Mouse (Mus musculus) neural tube, embryonic 14.5 days (tissue): ENCODE data around the gene Fxyd1. TPM values are rescaled to one million over a fixed set of nuclear protein-coding genes. Genes with fewer than 3 reads are reported as not detected.

Source experiments
- ATAC-seq: fragments of 200-750 bp; cut with Nextera tagmentation; 2 replicates; pipeline ENCODE4 v1.8.0; 2017; ENCODE audit warnings: low read depth, mild to moderate bottlenecking, moderate TSS enrichment, moderate library complexity
- H3K27ac ChIP-seq: fragments of 300-500 bp; sonication (generic); 2 replicates; pipeline ENCODE4 v1.5.1; 2014; ENCODE audit warnings: low read depth, mild to moderate bottlenecking, control low read depth, low read length, moderate library complexity, mixed read lengths
- H3K27me3 ChIP-seq: fragments of 300-500 bp; sonication (generic); 2 replicates; pipeline ENCODE4 v1.6.1; 2014; ENCODE audit warnings: low read length; ENCODE audit not compliant: control insufficient read depth, insufficient read depth
- H3K36me3 ChIP-seq: fragments of 300-500 bp; sonication (generic); 2 replicates; pipeline ENCODE4 v1.6.1; 2014; ENCODE audit warnings: low read length, mixed read lengths; ENCODE audit not compliant: control insufficient read depth, insufficient read depth
- H3K4me1 ChIP-seq: fragments of 300-500 bp; sonication (generic); 2 replicates; pipeline ENCODE4 v1.6.1; 2014; ENCODE audit warnings: low read length; ENCODE audit not compliant: control insufficient read depth, insufficient read depth
- H3K4me2 ChIP-seq: fragments of 300-500 bp; sonication (generic); 2 replicates; pipeline ENCODE4 v1.6.1; 2014; ENCODE audit warnings: mild to moderate bottlenecking, low read depth, low read length, control low read depth
- H3K4me3 ChIP-seq: fragments of 300-500 bp; sonication (generic); 2 replicates; pipeline ENCODE4 v1.5.1; 2014; ENCODE audit warnings: low read depth, low read length, control low read depth, mixed read lengths
- H3K9ac ChIP-seq: fragments of 300-500 bp; sonication (generic); replicated peaks from 2 replicates; pipeline ENCODE4 v1.6.1; 2014; ENCODE audit warnings: low read depth, mild to moderate bottlenecking, control low read depth, low read length, mixed read lengths
- H3K9me3 ChIP-seq: fragments of 300-500 bp; sonication (generic); 2 replicates; pipeline ENCODE4 v1.6.1; 2016; ENCODE audit warnings: low read length; ENCODE audit not compliant: control insufficient read depth
- WGBS: fragments of 180-500 bp; shearing (Covaris S2); extraction: QIAGEN DNeasy Blood & Tissue Kit; methylation state at CpG from one replicate; pipeline ENCODE4 v1.1.7; 2014; 5-methylcytosine and 5-hydroxymethylcytosine counted together
- polyA plus RNA-seq: library from polyadenylated mRNA; unstranded; fragments of >200 nt; fragmentation: Nextera tagmentation; extraction: Ambion mirVana; gene quantifications from 2 replicates; pipeline ENCODE4 v1.2.1, GENCODE M21; 2014

The Fxyd1 gene
- polyA plus RNA-seq, 1 experiment from 2014 or later: 9.6 TPM

DNA sequence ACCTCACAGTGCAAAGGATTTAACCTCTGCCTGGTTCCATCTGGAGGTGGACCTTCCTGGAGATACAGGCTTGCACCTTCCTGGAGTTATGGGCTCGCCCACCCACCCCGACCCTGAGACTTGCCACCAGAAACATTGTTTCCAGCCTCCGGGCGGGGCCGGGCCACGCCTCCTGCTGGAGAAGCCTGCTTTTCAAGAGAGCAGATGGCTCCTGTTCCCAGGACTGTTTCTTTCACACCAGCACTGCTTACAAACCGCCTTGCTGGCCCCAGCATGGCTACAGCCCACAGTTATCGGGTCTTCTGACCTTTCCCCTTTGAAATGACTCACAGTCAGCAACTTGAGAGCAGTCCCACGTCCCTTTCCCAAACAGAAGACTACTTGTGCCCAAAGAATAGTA lies 15.3 kb upstream of the Fxyd1 start:
- Histone ChIP-seq H3K27me3 (no peaks in the 10 kb centered on the region), H3K4me3 (no peak overlapping the region), H3K36me3 (no peaks in the 10 kb centered on the region), H3K27ac (no peak overlapping the region), H3K4me1 (no peaks in the 10 kb centered on the region), H3K9ac (no peak overlapping the region), H3K9me3 (no peaks in the 10 kb centered on the region), H3K4me2 (no peak overlapping the region)
- WGBS: 39% methylated on average over 9 of the region's 9 CpGs
- no peak for ATAC-seq

DNA sequence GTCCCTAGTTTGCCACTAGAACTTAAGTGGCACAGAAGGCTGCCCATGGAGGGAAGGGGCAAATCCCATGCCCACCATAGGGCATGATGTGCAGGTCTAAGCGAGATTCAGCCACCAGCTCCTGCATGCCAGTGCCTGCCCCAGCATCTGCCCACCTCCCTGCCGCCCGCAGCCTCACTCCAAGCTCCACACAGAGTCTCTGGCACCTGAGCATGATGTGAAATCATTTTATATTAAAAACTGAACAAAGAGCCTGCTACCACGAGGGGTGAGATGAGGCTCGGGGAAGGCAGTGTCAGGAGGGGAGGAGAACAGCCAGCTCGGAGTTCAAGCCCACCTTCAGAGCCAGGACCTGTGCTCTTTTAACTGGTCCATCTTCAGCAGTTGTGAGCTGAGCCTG lies 13.3 kb upstream of the Fxyd1 start:
- H3K4me2 ChIP-seq: no peak overlapping the region
- no peak for ATAC-seq
- 90% methylated on average over 6 of the region's 6 CpGs for WGBS

DNA sequence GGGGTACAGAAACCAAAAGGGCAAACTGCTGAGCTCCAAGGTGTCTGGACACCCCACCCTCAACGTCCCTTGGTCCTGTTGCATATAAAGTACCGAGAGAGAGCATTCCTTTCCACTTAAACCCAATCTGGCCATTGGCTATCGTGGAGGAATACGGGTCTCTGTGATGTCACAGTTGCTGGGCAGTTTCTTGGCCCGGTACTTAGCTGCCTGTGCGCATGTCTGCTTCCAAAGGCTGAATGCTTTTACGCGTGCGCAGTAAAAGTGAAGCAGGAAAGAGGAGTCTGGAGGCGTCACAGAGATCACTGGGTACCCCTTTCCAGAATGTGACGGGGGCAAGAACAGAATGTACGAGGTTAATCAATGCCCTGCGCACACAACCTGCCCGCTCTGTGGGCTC lies 12.5 kb upstream of the Fxyd1 start:
- ATAC-seq: no peak
- H3K4me2 ChIP-seq: no peak overlapping the region
- 82% methylated on average over 14 of the region's 14 CpGs for WGBS

More for the DNA sequence above, 13.3 kb upstream of the Fxyd1 start:
- Histone ChIP-seq H3K27me3 (no peaks in the 10 kb centered on the region), H3K36me3 (no peaks in the 10 kb centered on the region), H3K9ac (no peak overlapping the region), H3K9me3 (no peaks in the 10 kb centered on the region), H3K27ac (no peak overlapping the region), H3K4me3 (no peak overlapping the region), H3K4me1 (no peaks in the 10 kb centered on the region)

DNA sequence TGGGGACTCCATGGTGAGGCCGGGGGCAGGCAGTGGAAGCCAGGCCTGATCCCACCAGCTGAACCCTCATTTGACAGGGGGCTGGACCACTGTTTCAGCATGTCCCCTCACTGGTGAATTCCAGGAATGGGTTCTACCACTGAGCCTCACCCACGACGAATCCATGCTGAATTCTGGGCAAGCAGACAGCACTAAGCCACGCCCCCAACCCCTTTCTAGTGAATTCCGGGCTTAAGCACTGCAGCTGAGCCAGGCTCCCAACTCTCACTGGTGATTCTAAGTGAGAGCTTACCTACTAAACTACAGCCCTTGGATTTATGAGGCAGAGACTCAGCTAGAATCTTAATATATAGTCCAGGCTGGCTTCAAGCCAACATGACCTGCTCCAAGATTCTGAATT lies 10.8 kb upstream of the Fxyd1 start:
- H3K9me3 ChIP-seq: no peaks in the 10 kb centered on the region
- WGBS: 45% methylated on average over 5 of the region's 5 CpGs
- H3K4me3 ChIP-seq: no peak overlapping the region
- H3K9ac ChIP-seq: no peak overlapping the region
- no peaks in the 10 kb centered on the region for H3K36me3 ChIP-seq
- H3K27ac ChIP-seq: no peak overlapping the region
- no peak for ATAC-seq
- no peak overlapping the region for H3K4me2 ChIP-seq
- H3K27me3 ChIP-seq: no peaks in the 10 kb centered on the region
- H3K4me1 ChIP-seq: no peaks in the 10 kb centered on the region

More for the DNA sequence above, 12.5 kb upstream of the Fxyd1 start:
- Histone ChIP-seq H3K27ac (no peak overlapping the region), H3K36me3 (no peaks in the 10 kb centered on the region), H3K4me1 (no peaks in the 10 kb centered on the region), H3K4me3 (no peak overlapping the region), H3K27me3 (no peaks in the 10 kb centered on the region), H3K9me3 (no peaks in the 10 kb centered on the region), H3K9ac (no peak overlapping the region)

DNA sequence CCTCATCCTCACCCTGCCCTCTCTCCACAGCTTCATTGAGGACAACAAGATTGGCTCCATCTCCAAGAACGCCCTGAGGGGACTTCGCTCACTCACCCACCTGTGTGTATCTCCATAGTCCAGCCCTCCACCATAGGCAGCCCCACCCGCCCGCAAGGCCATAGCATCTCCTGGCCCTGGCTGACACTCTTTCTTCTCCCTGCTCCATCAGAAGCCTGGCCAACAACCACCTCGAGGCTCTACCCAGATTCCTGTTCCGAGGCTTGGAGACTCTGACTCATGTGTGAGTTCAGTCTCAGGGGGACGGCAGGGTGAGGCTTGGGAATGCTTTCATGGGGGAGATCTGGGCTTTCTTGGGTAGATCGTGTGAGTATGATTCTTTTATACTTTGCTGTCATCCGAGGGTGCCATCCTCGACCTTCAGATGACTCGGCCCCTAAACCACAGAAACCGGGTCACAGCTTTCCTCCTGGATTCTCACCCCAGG lies 6.1 kb upstream of the Fxyd1 start:
- ATAC-seq: no peak
- no peaks in the 10 kb centered on the region for H3K4me1 ChIP-seq
- H3K9ac ChIP-seq: no peak overlapping the region
- no peaks in the 10 kb centered on the region for H3K36me3 ChIP-seq
- no peaks in the 10 kb centered on the region for H3K9me3 ChIP-seq
- H3K27ac ChIP-seq: no peak overlapping the region
- H3K4me2 ChIP-seq: no peak overlapping the region
- WGBS: 87% methylated on average over 12 of the region's 12 CpGs
- no peaks in the 10 kb centered on the region for H3K27me3 ChIP-seq
- no peak overlapping the region for H3K4me3 ChIP-seq

DNA sequence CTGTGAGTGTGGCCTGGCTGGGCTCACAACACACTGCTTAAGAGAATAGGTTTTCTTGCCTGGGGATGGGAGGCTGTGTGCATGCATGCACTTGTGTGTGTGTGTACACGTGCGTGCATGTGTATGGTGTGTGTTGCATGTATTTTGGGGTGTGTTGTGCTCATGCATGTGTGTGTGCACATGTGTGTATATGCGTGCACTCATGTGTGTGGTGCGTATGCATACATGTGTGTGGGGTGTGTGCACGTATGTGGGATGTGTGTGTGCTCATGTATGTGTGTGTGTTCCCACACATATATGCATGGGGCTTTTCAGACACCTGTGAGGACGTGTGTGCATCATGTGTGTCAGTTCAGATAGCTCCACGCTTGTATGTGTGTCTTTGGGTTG lies 3.6 kb upstream of the Fxyd1 start:
- no peak overlapping the region for H3K9ac ChIP-seq
- H3K27me3 ChIP-seq: no peaks in the 10 kb centered on the region
- no peak for ATAC-seq
- H3K36me3 ChIP-seq: no peaks in the 10 kb centered on the region
- no peaks in the 10 kb centered on the region for H3K4me1 ChIP-seq
- WGBS: 89% methylated on average over 7 of the region's 7 CpGs
- no peak overlapping the region for H3K4me2 ChIP-seq
- no peak overlapping the region for H3K27ac ChIP-seq
- no peaks in the 10 kb centered on the region for H3K9me3 ChIP-seq
- H3K4me3 ChIP-seq: no peak overlapping the region

DNA sequence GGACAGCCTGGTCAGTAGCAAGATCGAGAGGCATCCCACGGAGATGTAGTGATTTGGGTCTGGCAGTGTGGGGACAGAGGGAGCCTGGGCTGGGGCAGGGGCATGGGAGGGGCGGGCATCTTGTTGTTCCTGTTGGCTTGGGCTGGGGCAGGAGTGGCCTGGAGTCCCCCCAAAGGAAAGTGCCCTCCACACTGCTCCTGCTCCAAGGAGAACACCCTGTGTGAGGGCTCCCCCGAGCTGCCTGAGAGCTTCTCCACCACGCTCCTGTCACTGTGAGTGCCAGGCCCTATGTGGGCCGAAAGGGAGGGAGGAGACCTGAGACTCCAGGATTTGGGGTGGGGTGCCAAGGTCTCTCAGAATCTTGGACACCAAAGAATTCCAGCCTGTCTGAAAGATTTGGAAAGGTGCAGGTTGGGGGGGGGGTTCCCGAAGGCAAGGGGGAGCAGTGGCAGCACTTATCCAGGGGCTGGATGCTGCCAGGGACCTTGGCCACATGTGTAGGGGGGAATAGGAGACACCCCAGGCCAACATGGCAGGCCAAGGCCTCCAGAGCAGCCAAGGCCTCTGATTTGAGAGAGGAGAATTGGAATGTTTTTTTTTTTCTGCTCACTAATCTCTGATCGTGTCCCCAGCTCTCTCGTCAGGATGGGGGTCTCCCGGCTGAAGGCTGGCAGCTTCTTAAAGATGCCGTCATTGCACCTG lies 3.1 kb upstream of the Fxyd1 start:
- 68% methylated on average over 11 of the region's 11 CpGs for WGBS
- H3K9ac ChIP-seq: no peak overlapping the region
- no peak overlapping the region for H3K4me3 ChIP-seq
- no peaks in the 10 kb centered on the region for H3K9me3 ChIP-seq
- H3K27me3 ChIP-seq: no peaks in the 10 kb centered on the region
- no peak overlapping the region for H3K27ac ChIP-seq
- H3K36me3 ChIP-seq: no peaks in the 10 kb centered on the region
- H3K4me2 ChIP-seq: no peak overlapping the region
- ATAC-seq: no peak
- no peaks in the 10 kb centered on the region for H3K4me1 ChIP-seq

DNA sequence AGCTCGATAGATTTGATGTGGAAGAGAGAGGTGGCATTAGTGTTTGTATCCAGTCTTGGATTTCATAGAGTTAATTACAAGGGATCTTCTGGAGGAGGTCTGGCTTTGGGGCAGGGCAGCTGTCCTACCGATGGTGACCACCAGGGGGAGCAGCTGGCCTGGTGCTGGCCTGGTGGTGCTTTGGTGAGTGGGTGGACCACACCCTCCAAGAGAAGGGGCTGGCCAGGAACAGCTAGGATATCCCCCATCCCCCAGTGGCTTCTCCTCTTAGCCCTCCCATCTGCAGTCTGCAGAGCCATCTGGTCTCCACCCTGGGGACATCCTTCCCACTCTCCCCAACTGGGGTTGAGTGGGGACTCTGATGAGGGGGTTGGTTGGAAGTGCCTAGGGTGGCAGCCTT lies 2.1 kb upstream of the Fxyd1 start, which contains the start of gene Lgi4:
TSS of gene Lgi4 (plus strand) at position 235 of the 400 bp plus-strand sequence.
- peak; percentile 74; the same call in 1 of the 2 replicates for ATAC-seq
- no peak within 1 kb of the TSS for H3K4me2 ChIP-seq
- H3K9ac ChIP-seq: no peak within 1 kb of the TSS
- 0 out of 2 replicates have a peak, but pooled peaks cover 2% of the 10 kb centered on the region for H3K27me3 ChIP-seq
- WGBS: 8% methylated on average over 2 of the region's 2 CpGs
- no peak within 1 kb of the TSS for H3K4me3 ChIP-seq
- H3K36me3 ChIP-seq: no peaks in the 10 kb centered on the region
- no peak within 1 kb of the TSS for H3K27ac ChIP-seq
- H3K9me3 ChIP-seq: no peaks in the 10 kb centered on the region
- H3K4me1 ChIP-seq: no peaks in the 10 kb centered on the region

DNA sequence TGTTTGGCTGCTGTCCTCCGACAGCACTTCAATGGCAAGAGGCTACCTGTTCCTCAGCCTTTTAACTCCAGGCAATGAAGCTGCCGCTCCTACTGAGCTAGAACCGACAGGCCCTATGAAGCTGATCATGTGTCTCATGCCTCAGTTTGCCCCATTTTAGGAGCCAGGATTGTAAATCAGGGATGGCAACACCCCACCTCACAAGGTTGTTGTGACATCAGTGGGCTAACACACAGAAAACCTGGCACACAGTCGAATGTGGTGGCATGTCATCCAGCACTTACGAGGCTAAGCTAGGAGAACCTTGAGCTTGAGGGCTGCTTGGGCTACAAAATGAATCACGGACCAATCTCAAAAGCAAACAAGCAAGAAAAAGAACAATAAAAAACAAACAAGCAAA lies 1.2 kb upstream of the Fxyd1 start:
- no peak overlapping the region for H3K27ac ChIP-seq
- ATAC-seq: no peak
- H3K36me3 ChIP-seq: no peaks in the 10 kb centered on the region
- H3K9ac ChIP-seq: no peak overlapping the region
- H3K9me3 ChIP-seq: no peaks in the 10 kb centered on the region
- H3K4me1 ChIP-seq: no peaks in the 10 kb centered on the region
- 88% methylated on average over 6 of the region's 6 CpGs for WGBS
- 0 out of 2 replicates have a peak, but pooled peaks cover 2% of the 10 kb centered on the region for H3K27me3 ChIP-seq
- no peak overlapping the region for H3K4me3 ChIP-seq
- H3K4me2 ChIP-seq: no peak overlapping the region
